Mouse (Mus musculus): ENCODE measurements around the gene Tmem258.

GRCm38 (mm10) chr19:10173844-10174539 lies 29.8 kb upstream of the Tmem258 start:
- TF ChIP-seq CTCF (IDR thresholded peaks at IDR 0.05; ENCODE audit: extremely low read depth, insufficient read depth, insufficient read length, insufficient replicate concordance) (no peak), POLR2A (IDR thresholded peaks at IDR 0.05; ENCODE audit: low read depth, low read length) (no peak)
